Mouse (Mus musculus) stomach, postnatal 0 days (tissue): ENCODE measurements around the gene Cfap97. TPM values are rescaled to one million over a fixed set of nuclear protein-coding genes. Genes with fewer than 3 reads are reported as not detected.

Source experiments
- ATAC-seq: fragments of 200-750 bp; cut with Nextera tagmentation; 2 replicates; pipeline ENCODE4 v1.8.0; 2017; ENCODE audit not compliant: low FRiP score, low TSS enrichment
- DNase-seq: peaks from one replicate; pipeline ENCODE4 v3.0.0-alpha.2; 2016; ENCODE audit warnings: low spot score
- H3K27ac ChIP-seq: fragments of 300-500 bp; sonication (generic); replicated peaks from 2 replicates; pipeline ENCODE4 v1.5.1; 2014; ENCODE audit warnings: mild to moderate bottlenecking, control low read depth
- H3K27me3 ChIP-seq: fragments of 300-500 bp; sonication (generic); 2 replicates; pipeline ENCODE4 v1.6.1; 2014; ENCODE audit warnings: low read length; ENCODE audit not compliant: control insufficient read depth, insufficient read depth
- H3K36me3 ChIP-seq: fragments of 300-500 bp; sonication (generic); 2 replicates; pipeline ENCODE4 v1.6.1; 2014; ENCODE audit warnings: low read length, mixed read lengths; ENCODE audit not compliant: control insufficient read depth, insufficient read depth
- H3K4me1 ChIP-seq: fragments of 300-500 bp; sonication (generic); replicated peaks from 2 replicates; pipeline ENCODE4 v1.6.1; 2014; ENCODE audit warnings: antibody characterized with exemption; ENCODE audit not compliant: control insufficient read depth, insufficient read depth
- H3K4me2 ChIP-seq: fragments of 300-500 bp; sonication (generic); replicated peaks from 2 replicates; pipeline ENCODE4 v1.6.1; 2014; ENCODE audit warnings: low read depth, mild to moderate bottlenecking, control low read depth, moderate library complexity
- H3K4me3 ChIP-seq: fragments of 300-500 bp; sonication (generic); 2 replicates; pipeline ENCODE4 v1.5.1; 2014; ENCODE audit warnings: low read depth, low read length, control low read depth
- H3K9ac ChIP-seq: fragments of 300-500 bp; sonication (generic); 2 replicates; pipeline ENCODE4 v1.6.1; 2014; ENCODE audit warnings: mild to moderate bottlenecking, low read length, control low read depth, mixed read lengths
- H3K9me3 ChIP-seq: fragments of 300-500 bp; sonication (generic); 2 replicates; pipeline ENCODE4 v1.6.1; 2016; ENCODE audit warnings: low read length; ENCODE audit not compliant: control insufficient read depth
- CTCF ChIP-seq: IDR thresholded peaks from 2 replicates; pipeline ENCODE4 v1.5.1; 2016; ENCODE audit warnings: antibody characterized with exemption, low read depth, mild to moderate bottlenecking, moderate library complexity
- EP300 ChIP-seq: optimal IDR thresholded peaks from 2 replicates; pipeline ENCODE3; 2016; ENCODE audit warnings: antibody characterized with exemption
- WGBS: fragments of 180-500 bp; shearing (Covaris S2); extraction: QIAGEN DNeasy Blood & Tissue Kit; methylation state at CpG from one replicate; pipeline ENCODE4 v1.1.7; 2014; 5-methylcytosine and 5-hydroxymethylcytosine counted together
- polyA plus RNA-seq: library from polyadenylated mRNA; unstranded; fragments of >200 nt; fragmentation: Nextera tagmentation; extraction: Ambion mirVana; gene quantifications from 2 replicates; pipeline ENCODE4 v1.2.1, GENCODE M21; 2015

The Cfap97 gene
- polyA plus RNA-seq, 1 experiment from 2014 or later = 16.9 TPM

DNA sequence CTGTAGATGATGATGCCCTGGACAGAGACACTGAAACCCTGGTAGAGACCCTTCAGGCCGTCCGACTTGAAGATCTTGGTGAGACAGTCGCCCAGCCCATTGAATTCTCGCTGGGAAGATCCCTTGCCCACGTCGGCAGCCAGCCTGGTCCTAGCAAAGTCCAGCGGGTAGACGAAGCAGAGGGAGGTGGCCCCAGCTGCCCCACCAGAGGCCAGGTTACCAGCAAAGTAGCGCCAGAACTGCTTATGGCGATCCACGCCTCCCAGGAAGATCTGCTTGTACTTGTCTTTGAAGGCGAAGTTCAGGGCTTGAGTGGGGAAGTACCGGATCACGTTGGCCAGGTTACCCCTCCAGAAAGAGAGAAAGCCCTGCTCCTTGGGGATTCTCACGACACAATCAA lies 57.5 kb downstream of the Cfap97 start:
- H3K4me3 ChIP-seq = peak overlapping the region; percentile 82; the same call in 1 of the 2 replicates
- H3K4me1 ChIP-seq = no peaks in the 10 kb centered on the region; the same call in 1 of the 2 replicates
- DNase-seq = no peak
- no peak for ATAC-seq
- H3K9ac ChIP-seq = peak overlapping the region; percentile 41
- H3K9me3 ChIP-seq = no peaks in the 10 kb centered on the region
- no peak overlapping the region for H3K27ac ChIP-seq
- WGBS = 77% methylated on average over 15 of the region's 15 CpGs
- H3K4me2 ChIP-seq = peak overlapping the region; percentile 78
- H3K27me3 ChIP-seq = no peaks in the 10 kb centered on the region
- no peak for TF ChIP-seq EP300
- TF ChIP-seq CTCF = no peak
- H3K36me3 ChIP-seq = peaks cover 13% of the 10 kb centered on the region; the same call in 1 of the 2 replicates

DNA sequence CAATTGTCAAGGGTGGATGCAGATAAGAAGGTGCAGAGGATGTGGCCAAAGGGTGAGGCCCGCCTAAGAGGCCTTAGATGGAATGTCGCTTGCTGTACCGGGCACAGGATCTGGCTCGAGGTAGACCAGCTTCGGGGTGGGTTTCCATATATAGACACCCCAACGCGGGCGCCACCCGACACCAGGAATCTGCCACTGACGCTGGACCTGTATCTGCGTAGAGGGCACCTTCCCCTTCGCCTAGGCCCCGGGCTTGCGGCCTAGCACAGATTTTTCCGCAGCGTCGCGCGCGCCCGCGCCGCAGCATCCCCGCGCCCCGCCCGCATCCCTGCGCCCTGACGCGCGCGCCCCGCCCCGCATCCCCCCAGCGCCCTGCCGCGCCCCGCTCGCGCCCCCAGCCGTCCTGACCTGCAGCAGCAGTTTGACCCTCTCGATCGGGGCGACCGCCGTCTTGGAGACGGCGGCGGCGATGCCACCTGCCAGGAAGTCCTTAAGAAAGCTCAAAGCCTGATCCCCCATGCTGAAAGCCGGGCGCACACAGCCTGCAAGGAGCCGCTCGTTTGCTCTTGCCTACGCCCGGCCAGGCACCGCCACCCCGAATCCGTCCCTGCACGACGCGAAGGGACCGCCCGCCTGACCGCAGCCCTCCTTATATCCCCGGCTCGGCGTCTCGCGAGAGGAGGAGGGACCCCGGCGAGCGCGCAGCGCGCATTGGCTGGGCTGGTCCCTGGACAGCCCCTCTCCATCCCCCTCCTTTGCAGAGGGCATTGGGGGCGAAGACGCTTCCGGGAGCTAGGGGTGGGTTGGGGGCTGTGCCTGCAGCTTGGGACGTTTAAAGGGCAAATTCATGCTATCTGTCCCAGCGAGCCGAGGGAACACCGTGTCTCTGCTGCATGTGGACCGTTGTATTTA lies 59.1 kb downstream of the Cfap97 start, which contains the start of gene Slc25a4:
Gene Slc25a4 (minus strand): TSS at position 881 of the 912 bp plus-strand sequence.
- Histone ChIP-seq H3K27ac (peak within 1 kb of the TSS; percentile 96), H3K36me3 (peaks cover 10% of the 10 kb centered on the region; the same call in 1 of the 2 replicates), H3K4me3 (peak within 1 kb of the TSS; percentile 82), H3K9ac (peak within 1 kb of the TSS; percentile 93), H3K27me3 (no peaks in the 10 kb centered on the region), H3K4me2 (peak within 1 kb of the TSS; percentile 78), H3K9me3 (no peaks in the 10 kb centered on the region), H3K4me1 (no peaks in the 10 kb centered on the region; the same call in 1 of the 2 replicates)
- DNase-seq (peak; percentile 93), ATAC-seq (peak; percentile 98)
- TF ChIP-seq CTCF = peak; percentile 30
- TF ChIP-seq EP300 = peak; percentile 98
- under 1% methylated on average over 82 of the region's 84 CpGs for WGBS

DNA sequence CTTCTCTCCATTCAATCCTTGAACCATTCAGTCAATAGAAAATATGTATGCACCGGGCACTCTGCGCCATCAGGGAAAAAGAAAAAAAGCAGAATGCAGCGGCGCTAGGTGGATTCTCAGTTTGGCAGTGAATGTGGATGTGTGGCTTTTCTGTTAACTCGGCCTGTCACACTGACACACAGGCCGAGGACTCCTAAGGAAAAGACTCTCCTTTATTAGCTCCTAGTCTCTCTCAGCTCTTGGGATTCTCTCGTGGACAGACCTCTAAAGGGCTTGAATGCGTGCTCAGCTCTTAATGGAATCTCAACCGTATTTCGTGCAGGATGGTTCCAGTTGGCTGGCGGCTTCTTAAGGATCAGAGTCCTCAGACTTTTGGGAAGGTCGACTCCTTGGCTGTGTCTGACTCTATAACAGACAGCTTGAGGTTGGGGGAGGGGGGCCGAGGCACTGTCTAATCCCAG lies 60.1 kb downstream of the Cfap97 start:
- WGBS = 12% methylated on average over 13 of the region's 13 CpGs
- peak overlapping the region; percentile 78 for H3K4me2 ChIP-seq
- peak overlapping the region; percentile 82 for H3K4me3 ChIP-seq
- no peak for DNase-seq
- H3K27me3 ChIP-seq = no peaks in the 10 kb centered on the region
- peaks cover 10% of the 10 kb centered on the region; the same call in 1 of the 2 replicates for H3K36me3 ChIP-seq
- peak overlapping the region; percentile 93 for H3K9ac ChIP-seq
- H3K9me3 ChIP-seq = no peaks in the 10 kb centered on the region
- no peak for TF ChIP-seq EP300
- TF ChIP-seq CTCF = no peak
- H3K4me1 ChIP-seq = no peaks in the 10 kb centered on the region; the same call in 1 of the 2 replicates
- H3K27ac ChIP-seq = peak overlapping the region; percentile 96
- no peak for ATAC-seq

DNA sequence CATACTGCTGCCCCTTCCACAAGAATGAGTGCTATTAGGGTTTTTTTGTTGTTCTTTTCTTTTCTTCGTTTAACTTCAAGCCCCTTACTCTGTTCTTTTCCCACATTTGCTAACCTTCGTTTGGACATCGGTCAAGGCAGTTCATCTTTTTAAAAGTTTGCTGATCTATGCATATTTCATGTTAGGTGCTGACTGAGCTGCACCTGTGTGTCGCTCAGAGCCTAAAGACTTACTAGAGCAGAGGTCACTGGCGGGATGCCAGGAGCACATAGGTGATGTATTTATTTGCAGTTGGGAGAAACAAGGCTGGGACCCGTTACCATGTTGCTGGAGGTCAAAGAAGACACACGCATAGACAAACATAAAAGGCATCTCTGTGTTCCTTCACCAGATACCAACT lies 60.6 kb downstream of the Cfap97 start:
- TF ChIP-seq CTCF (no peak), EP300 (no peak)

DNA sequence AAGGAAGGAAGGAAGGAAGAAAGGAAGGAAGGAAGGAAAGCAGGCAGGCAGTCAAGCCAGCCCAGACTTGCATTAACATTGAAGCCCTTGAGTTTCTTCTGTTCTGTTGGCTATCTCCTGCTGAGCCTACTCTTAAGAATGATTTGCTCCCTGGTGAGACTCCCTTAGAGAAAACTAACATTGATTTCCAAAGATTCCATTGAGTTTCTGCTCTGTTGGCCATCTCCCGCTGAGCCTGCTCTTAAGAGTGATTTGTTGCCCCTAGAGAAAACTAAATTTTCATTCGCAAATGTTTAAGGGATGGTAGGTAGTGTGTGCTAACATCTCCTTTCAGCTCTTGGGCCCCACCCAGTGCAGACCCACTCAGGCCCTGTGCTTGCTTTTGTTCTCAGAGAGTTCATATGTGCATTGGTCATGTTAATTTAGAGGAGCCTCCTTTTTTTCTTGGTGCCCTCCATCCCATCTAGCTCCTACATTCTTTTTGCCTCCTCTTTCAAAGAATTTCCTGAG lies 62.5 kb downstream of the Cfap97 start:
- DNase-seq (no peak), ATAC-seq (no peak)
- Histone ChIP-seq H3K4me2 (no peak overlapping the region), H3K27me3 (no peaks in the 10 kb centered on the region), H3K4me3 (no peak overlapping the region), H3K9me3 (no peaks in the 10 kb centered on the region), H3K9ac (no peak overlapping the region), H3K36me3 (peaks cover 2% of the 10 kb centered on the region; the same call in 1 of the 2 replicates), H3K27ac (no peak overlapping the region), H3K4me1 (no peaks in the 10 kb centered on the region; the same call in 1 of the 2 replicates)
- WGBS = 56% methylated on average over 2 of the region's 2 CpGs
- TF ChIP-seq EP300 (no peak), CTCF (no peak)

More for the DNA sequence above, 60.6 kb downstream of the Cfap97 start:
- peak; percentile 58 for DNase-seq
- H3K27ac ChIP-seq = no peak overlapping the region
- no peak overlapping the region for H3K9ac ChIP-seq
- peaks cover 10% of the 10 kb centered on the region; the same call in 1 of the 2 replicates for H3K36me3 ChIP-seq
- no peak overlapping the region for H3K4me3 ChIP-seq
- WGBS = 51% methylated on average over 7 of the region's 7 CpGs
- H3K4me1 ChIP-seq = no peaks in the 10 kb centered on the region; the same call in 1 of the 2 replicates
- no peaks in the 10 kb centered on the region for H3K9me3 ChIP-seq
- no peaks in the 10 kb centered on the region for H3K27me3 ChIP-seq
- no peak overlapping the region for H3K4me2 ChIP-seq
- no peak for ATAC-seq
